Mouse (Mus musculus): ENCODE measurements at regions not wholly inside any gene's neighbourhood (a gene's known extent, or its start where the extent isn't known, plus 50 kb on each side); places are given as distances from the start of the nearest gene placed in this dataset.

DNA sequence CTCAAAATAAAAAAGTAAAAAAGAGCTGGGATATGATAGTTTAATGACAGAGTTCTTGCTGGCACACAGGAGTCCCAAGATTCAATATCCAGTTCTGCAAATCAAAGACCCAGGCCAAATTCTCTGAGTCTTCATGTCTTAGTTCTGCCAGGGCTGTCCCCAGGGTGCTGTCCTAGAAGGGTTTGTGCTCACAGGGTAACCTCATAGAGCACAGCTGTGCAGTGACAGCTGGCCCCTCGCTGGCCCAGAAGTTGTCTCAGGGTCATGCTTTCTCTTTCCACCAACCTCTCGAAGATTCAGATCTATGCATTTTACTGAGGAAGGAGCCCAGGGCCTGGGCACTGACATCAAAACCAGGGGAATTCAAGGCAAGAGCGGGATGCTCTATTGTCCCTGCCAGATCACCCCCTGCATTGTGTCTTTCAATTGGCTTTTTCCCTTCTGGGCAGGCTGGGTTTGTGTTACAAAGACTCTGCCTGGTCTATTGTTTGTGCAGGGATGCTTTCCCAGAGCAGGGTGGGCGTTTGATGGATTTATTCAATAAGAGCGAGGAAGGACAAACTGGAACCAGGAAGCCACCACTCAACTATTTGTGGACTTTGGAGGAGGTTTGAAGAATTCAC lies 121.9 kb upstream of the Serp2 start:
- intact Hi-C loops (cut with DNase I), result no loop called here

DNA sequence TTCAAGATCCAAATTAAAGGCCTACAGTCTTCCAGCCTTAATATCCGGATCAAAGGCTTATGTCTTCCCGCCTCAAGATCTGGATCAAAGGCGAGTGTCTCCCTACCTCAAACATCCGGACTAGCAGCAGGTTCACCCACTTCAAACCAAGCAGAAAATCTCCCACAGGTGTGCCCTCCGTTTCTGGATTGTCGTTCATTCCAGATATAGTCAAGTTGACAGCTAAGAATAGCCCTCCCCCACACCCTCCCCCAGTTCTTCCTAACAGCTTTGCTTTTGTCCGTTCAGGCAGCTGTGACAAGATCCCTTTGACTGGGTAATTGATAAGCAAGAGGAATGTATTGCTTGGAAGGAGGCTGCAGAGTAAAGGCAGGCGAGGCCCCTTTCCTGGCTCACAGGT lies 118.3 kb upstream of the Serp2 start:
- intact Hi-C loops (cut with DNase I), result no loop called here
- DNase-seq (ENCODE audit: extremely low spot score in 1 of 2, low spot score in 2 of 2), result no peak

More for the DNA sequence above, 121.9 kb upstream of the Serp2 start:
- DNase-seq (ENCODE audit: extremely low spot score in 1 of 2, low spot score in 2 of 2), result no peak

GRCm38 (mm10) chr14:76673671-76674331 lies 117.1 kb upstream of the Serp2 start:
- DNase-seq (ENCODE audit: extremely low spot score in 1 of 2, low spot score in 2 of 2), result no peak
- intact Hi-C loops (cut with DNase I), result no loop called here

DNA sequence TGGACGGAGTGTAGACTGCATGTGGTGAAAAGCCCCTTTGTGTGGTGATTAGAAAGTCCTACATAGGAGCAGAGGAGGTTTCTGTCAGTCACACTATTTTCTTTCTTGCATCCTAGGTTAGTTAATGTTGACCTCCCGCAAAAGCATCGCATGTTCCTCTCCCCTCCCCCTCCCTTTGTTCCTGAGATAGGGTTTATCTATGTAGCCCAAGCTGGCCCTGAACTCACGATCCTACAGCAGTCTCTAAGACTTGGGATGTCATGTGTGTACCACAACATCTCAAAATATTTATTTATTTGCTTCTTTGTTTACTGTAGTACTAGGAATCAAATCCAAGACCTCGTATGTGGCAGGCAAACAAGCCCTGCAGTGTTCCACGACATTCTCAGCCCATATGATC lies 116.2 kb upstream of the Serp2 start:
- intact Hi-C loops (cut with DNase I), result no loop called here

GRCm38 (mm10) chr14:76672442-76672841 lies 115.8 kb upstream of the Serp2 start:
- no peak for DNase-seq (ENCODE audit: extremely low spot score in 1 of 2, low spot score in 2 of 2)
- intact Hi-C loops (cut with DNase I), result no loop called here

More for the DNA sequence above, 116.2 kb upstream of the Serp2 start:
- no peak for DNase-seq (ENCODE audit: extremely low spot score in 1 of 2, low spot score in 2 of 2)

DNA sequence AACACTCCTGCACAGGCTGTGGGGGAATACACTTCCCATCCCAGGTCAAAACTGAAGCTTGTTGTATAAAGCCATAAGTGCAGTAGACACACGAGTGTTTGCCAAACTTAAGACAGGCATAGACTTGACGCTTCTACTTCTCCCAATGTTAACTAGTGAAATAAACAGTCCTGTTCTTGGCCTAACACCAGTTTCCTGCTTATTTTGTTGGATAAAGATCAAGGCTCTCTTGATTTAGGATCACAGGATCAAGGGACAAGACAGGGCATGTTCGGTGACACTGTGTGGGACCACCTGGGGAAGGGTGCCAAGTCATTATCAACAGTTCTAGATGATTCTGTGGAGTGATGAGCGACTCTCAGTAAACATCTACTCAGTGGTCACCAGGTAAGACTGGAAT lies 114.3 kb upstream of the Serp2 start:
- intact Hi-C loops (cut with DNase I), result no loop called here

GRCm38 (mm10) chr14:76665754-76666371 lies 109.2 kb upstream of the Serp2 start:
- intact Hi-C loops (cut with DNase I), result no loop called here
- no peak for DNase-seq (ENCODE audit: extremely low spot score in 1 of 2, low spot score in 2 of 2)

More for the DNA sequence above, 114.3 kb upstream of the Serp2 start:
- no peak for DNase-seq (ENCODE audit: extremely low spot score in 1 of 2, low spot score in 2 of 2)

GRCm38 (mm10) chr14:76664586-76665508 lies 108.2 kb upstream of the Serp2 start:
- DNase-seq (ENCODE audit: extremely low spot score in 1 of 2, low spot score in 2 of 2), result no peak
- intact Hi-C loops (cut with DNase I), result no loop called here

DNA sequence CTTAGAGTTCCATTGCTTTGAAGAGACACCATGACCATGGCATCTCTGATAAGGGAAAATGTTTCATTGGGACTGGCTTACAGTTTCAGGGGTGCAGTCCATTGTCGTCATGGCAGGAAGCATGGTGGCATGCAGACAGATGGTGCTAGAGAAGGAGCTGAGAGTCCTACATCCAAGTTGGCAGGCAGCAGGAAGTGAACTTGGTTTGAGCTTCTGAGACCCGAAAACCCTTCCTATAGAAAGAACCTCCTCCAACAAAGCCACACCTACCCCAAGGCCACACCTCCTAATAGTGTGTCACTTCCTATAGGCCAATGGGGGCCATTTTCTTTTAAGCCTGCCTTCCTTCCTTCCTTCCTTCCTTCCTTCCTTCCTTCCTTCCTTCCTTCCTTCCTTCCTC lies 107.1 kb upstream of the Serp2 start:
- intact Hi-C loops (cut with DNase I), result no loop called here
- DNase-seq (ENCODE audit: extremely low spot score in 1 of 2, low spot score in 2 of 2), result no peak

- intact Hi-C loops (cut with DNase I), result no loop called here
- no peak for DNase-seq (ENCODE audit: extremely low spot score in 1 of 2, low spot score in 2 of 2)
These were observed 106.2 kb upstream of the Serp2 start for GRCm38 (mm10) chr14:76662871-76663270.

GRCm38 (mm10) chr14:76660906-76661305 lies 104.2 kb upstream of the Serp2 start:
- intact Hi-C loops (cut with DNase I), result no loop called here
- DNase-seq (ENCODE audit: extremely low spot score in 1 of 2, low spot score in 2 of 2), result no peak

DNA sequence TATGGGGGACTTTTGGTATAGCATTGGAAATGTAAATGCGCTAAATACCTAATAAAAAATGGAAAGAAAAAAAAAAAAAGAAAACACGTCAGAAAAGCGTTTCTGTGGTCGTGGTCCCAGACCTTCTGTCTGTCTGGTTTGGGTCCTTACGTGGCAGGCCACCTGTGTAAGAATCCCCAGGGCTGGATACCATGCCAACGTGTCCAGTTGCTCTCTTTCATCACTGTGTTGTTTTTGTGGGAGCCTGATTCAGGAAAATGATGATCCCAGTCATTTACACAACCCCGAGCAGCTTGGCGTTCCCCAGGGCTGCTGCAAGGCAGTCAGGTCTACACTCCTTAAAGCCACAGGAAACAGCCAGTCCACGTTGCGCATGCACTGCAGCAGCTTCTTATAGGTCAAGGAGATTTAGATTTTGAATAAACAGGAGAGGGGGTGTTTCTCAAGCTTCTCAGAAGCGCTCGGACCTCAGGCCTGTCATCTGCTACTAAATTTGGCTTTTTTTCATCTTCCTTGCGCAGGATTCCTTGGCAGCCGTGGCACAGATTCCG lies 102.3 kb upstream of the Serp2 start:
- DNase-seq (ENCODE audit: extremely low spot score in 1 of 2, low spot score in 2 of 2), result peak in 1 of 2 experiments; percentile 47
- intact Hi-C loops (cut with DNase I), result no loop called here

GRCm38 (mm10) chr14:76657784-76658610 lies 101.3 kb upstream of the Serp2 start:
- peak; percentile 40 to 89 for DNase-seq (ENCODE audit: extremely low spot score in 1 of 2, low spot score in 2 of 2)
- intact Hi-C loops (cut with DNase I), result no loop called here

DNA sequence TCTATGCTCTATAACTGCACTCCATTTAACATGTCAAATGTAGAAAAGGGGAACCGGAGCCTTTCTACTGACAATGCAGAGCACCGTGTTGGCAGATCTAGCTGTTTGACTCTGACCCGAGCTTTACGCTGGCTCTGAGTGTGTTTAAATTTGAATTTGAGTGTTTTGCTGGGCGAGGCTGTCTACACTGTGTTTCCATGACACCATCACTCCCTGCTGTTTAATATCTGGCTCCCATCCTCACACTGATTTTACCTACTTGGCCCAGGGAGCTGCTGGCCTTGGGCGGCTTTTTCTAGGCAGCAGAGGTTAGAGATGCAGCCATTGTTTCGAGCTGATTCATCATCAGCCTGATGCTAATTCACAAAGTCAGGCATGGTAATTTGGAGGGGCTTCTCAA lies 100.7 kb upstream of the Serp2 start:
- DNase-seq (ENCODE audit: extremely low spot score in 1 of 2, low spot score in 2 of 2), result no peak
- intact Hi-C loops (cut with DNase I), result no loop called here

- intact Hi-C loops (cut with DNase I), result no loop called here
- peak in 1 of 2 experiments; percentile 50 for DNase-seq (ENCODE audit: extremely low spot score in 1 of 2, low spot score in 2 of 2)
These were observed 95.9 kb upstream of the Serp2 start for GRCm38 (mm10) chr14:76652356-76653126.

GRCm38 (mm10) chr14:76651096-76651495 lies 94.4 kb upstream of the Serp2 start:
- intact Hi-C loops (cut with DNase I), result no loop called here
- DNase-seq (ENCODE audit: extremely low spot score in 1 of 2, low spot score in 2 of 2), result no peak

GRCm38 (mm10) chr14:76649927-76650326 lies 93.2 kb upstream of the Serp2 start:
- DNase-seq (ENCODE audit: extremely low spot score in 1 of 2, low spot score in 2 of 2), result no peak
- intact Hi-C loops (cut with DNase I), result no loop called here
